Mouse (Mus musculus) neural tube, embryonic 12.5 days (tissue): ENCODE measurements around the gene Mitf. TPM values are rescaled to one million over a fixed set of nuclear protein-coding genes. Genes with fewer than 3 reads are reported as not detected.

Experiments used
- ATAC-seq: fragments of 200-750 bp; cut with Nextera tagmentation; 2 replicates; pipeline ENCODE4 v1.8.0; 2017; ENCODE audit warnings: low read depth, mild to moderate bottlenecking, moderate TSS enrichment, moderate library complexity; ENCODE audit not compliant: low FRiP score
- H3K27ac ChIP-seq: fragments of 300-500 bp; sonication (generic); 2 replicates; pipeline ENCODE4 v1.5.1; 2016
- H3K27me3 ChIP-seq: fragments of 300-500 bp; sonication (generic); replicated peaks from 2 replicates; pipeline ENCODE4 v1.6.1; 2016; ENCODE audit warnings: mild to moderate bottlenecking
- H3K36me3 ChIP-seq: fragments of 300-500 bp; sonication (generic); 2 replicates; pipeline ENCODE4 v1.6.1; 2016; ENCODE audit warnings: mild to moderate bottlenecking
- H3K4me1 ChIP-seq: fragments of 300-500 bp; sonication (generic); 2 replicates; pipeline ENCODE4 v1.6.1; 2016
- H3K4me2 ChIP-seq: fragments of 300-500 bp; sonication (generic); replicated peaks from 2 replicates; pipeline ENCODE4 v1.6.1; 2016; ENCODE audit warnings: mild to moderate bottlenecking
- H3K4me3 ChIP-seq: fragments of 300-500 bp; sonication (generic); 2 replicates; pipeline ENCODE4 v1.5.1; 2016
- H3K9ac ChIP-seq: fragments of 300-500 bp; sonication (generic); 2 replicates; pipeline ENCODE4 v1.6.1; 2016; ENCODE audit warnings: mild to moderate bottlenecking
- H3K9me3 ChIP-seq: fragments of 300-500 bp; sonication (generic); 2 replicates; pipeline ENCODE4 v1.6.1; 2016; ENCODE audit warnings: mild to moderate bottlenecking
- WGBS: fragments of 180-500 bp; shearing (Covaris S2); methylation state at CpG from one replicate; pipeline ENCODE4 v1.1.7; 2016; 5-methylcytosine and 5-hydroxymethylcytosine counted together
- polyA plus RNA-seq: library from polyadenylated mRNA; unstranded; fragments of >200 nt; fragmentation: Nextera tagmentation; extraction: Ambion mirVana; gene quantifications from 2 replicates; pipeline ENCODE4 v1.2.1, GENCODE M21; 2016

Gene Mitf
- polyA plus RNA-seq, 1 experiment from 2014 or later: 0.87 TPM

- no peak overlapping the region for H3K4me3 ChIP-seq
- no peak overlapping the region for H3K9ac ChIP-seq
- no peaks in the 10 kb centered on the region for H3K27me3 ChIP-seq
- no peak overlapping the region for H3K27ac ChIP-seq
- no peak overlapping the region for H3K4me2 ChIP-seq
- no peaks in the 10 kb centered on the region for H3K4me1 ChIP-seq
- H3K9me3 ChIP-seq: no peaks in the 10 kb centered on the region
- WGBS: 70% methylated on average over 1 of the region's 1 CpGs
- ATAC-seq: no peak
- no peaks in the 10 kb centered on the region for H3K36me3 ChIP-seq
These were observed 217.0 kb downstream of the Mitf start for GRCm38 (mm10) chr6:98023876-98024275.

GRCm38 (mm10) chr6:98038513-98038912, 231.7 kb downstream of the Mitf start:
- 37% methylated on average over 3 of the region's 3 CpGs for WGBS
- Histone ChIP-seq H3K27me3 (peaks cover 51% of the 10 kb centered on the region), H3K4me1 (no peaks in the 10 kb centered on the region), H3K9me3 (no peaks in the 10 kb centered on the region), H3K4me2 (no peak overlapping the region), H3K9ac (no peak overlapping the region), H3K27ac (no peak overlapping the region), H3K36me3 (no peaks in the 10 kb centered on the region), H3K4me3 (no peak overlapping the region)
- ATAC-seq: no peak; the same call in 1 of the 2 replicates

- Histone ChIP-seq H3K4me2 (no peak overlapping the region), H3K9ac (no peak overlapping the region), H3K4me1 (no peaks in the 10 kb centered on the region), H3K27me3 (peaks cover 43% of the 10 kb centered on the region), H3K9me3 (no peaks in the 10 kb centered on the region), H3K27ac (no peak overlapping the region), H3K36me3 (no peaks in the 10 kb centered on the region), H3K4me3 (no peak overlapping the region)
- ATAC-seq: no peak
- 89% methylated on average over 7 of the region's 7 CpGs for WGBS
These were observed 234.9 kb downstream of the Mitf start for GRCm38 (mm10) chr6:98041795-98042194.

GRCm38 (mm10) chr6:98046295-98047108, 239.7 kb downstream of the Mitf start:
- no peaks in the 10 kb centered on the region for H3K9me3 ChIP-seq
- H3K4me2 ChIP-seq: no peak overlapping the region
- no peak overlapping the region for H3K4me3 ChIP-seq
- no peak overlapping the region for H3K27ac ChIP-seq
- H3K36me3 ChIP-seq: no peaks in the 10 kb centered on the region
- H3K27me3 ChIP-seq: peaks cover 36% of the 10 kb centered on the region
- ATAC-seq: peak; percentile 67
- H3K9ac ChIP-seq: no peak overlapping the region
- 35% methylated on average over 11 of the region's 11 CpGs for WGBS
- H3K4me1 ChIP-seq: peaks cover 17% of the 10 kb centered on the region; the same call in 1 of the 2 replicates

- ATAC-seq: no peak
- WGBS: 64% methylated on average over 6 of the region's 6 CpGs
- Histone ChIP-seq H3K27ac (no peak overlapping the region), H3K4me1 (peaks cover 17% of the 10 kb centered on the region; the same call in 1 of the 2 replicates), H3K4me2 (no peak overlapping the region), H3K9ac (no peak overlapping the region), H3K36me3 (no peaks in the 10 kb centered on the region), H3K4me3 (no peak overlapping the region), H3K9me3 (no peaks in the 10 kb centered on the region), H3K27me3 (peaks cover 28% of the 10 kb centered on the region)
These were observed 240.9 kb downstream of the Mitf start for GRCm38 (mm10) chr6:98047741-98048140.

- ATAC-seq: peak; percentile 54; the same call in 1 of the 2 replicates
- Histone ChIP-seq H3K9ac (no peak overlapping the region), H3K9me3 (no peaks in the 10 kb centered on the region), H3K27me3 (peaks cover 17% of the 10 kb centered on the region), H3K36me3 (no peaks in the 10 kb centered on the region), H3K4me2 (no peak overlapping the region), H3K4me3 (no peak overlapping the region), H3K27ac (no peak overlapping the region), H3K4me1 (peaks cover 17% of the 10 kb centered on the region; the same call in 1 of the 2 replicates)
- WGBS: 20% methylated on average over 14 of the region's 14 CpGs
These were observed 242.0 kb downstream of the Mitf start for GRCm38 (mm10) chr6:98048671-98049438.

GRCm38 (mm10) chr6:98049551-98049950, 242.7 kb downstream of the Mitf start:
- WGBS: 25% methylated on average over 2 of the region's 2 CpGs
- Histone ChIP-seq H3K9ac (no peak overlapping the region), H3K4me3 (no peak overlapping the region), H3K36me3 (no peaks in the 10 kb centered on the region), H3K27ac (no peak overlapping the region), H3K4me1 (peaks cover 17% of the 10 kb centered on the region; the same call in 1 of the 2 replicates), H3K27me3 (peaks cover 11% of the 10 kb centered on the region), H3K9me3 (no peaks in the 10 kb centered on the region), H3K4me2 (no peak overlapping the region)
- no peak for ATAC-seq

GRCm38 (mm10) chr6:98061878-98062277, 255.0 kb downstream of the Mitf start:
- Histone ChIP-seq H3K4me3 (no peak overlapping the region), H3K36me3 (no peaks in the 10 kb centered on the region), H3K27me3 (no peaks in the 10 kb centered on the region), H3K9ac (no peak overlapping the region), H3K4me2 (no peak overlapping the region), H3K4me1 (no peaks in the 10 kb centered on the region), H3K9me3 (no peaks in the 10 kb centered on the region), H3K27ac (no peak overlapping the region)
- 90% methylated on average over 13 of the region's 13 CpGs for WGBS
- ATAC-seq: no peak

- H3K27ac ChIP-seq: no peak overlapping the region
- no peaks in the 10 kb centered on the region for H3K36me3 ChIP-seq
- no peaks in the 10 kb centered on the region for H3K4me1 ChIP-seq
- H3K4me2 ChIP-seq: no peak overlapping the region
- H3K4me3 ChIP-seq: no peak overlapping the region
- no peaks in the 10 kb centered on the region for H3K9me3 ChIP-seq
- H3K9ac ChIP-seq: no peak overlapping the region
- H3K27me3 ChIP-seq: no peaks in the 10 kb centered on the region
- no peak for ATAC-seq
- 31% methylated on average over 5 of the region's 5 CpGs for WGBS
These were observed 258.1 kb downstream of the Mitf start for GRCm38 (mm10) chr6:98064926-98065325.

GRCm38 (mm10) chr6:98066420-98066819, 259.6 kb downstream of the Mitf start:
- no peak overlapping the region for H3K27ac ChIP-seq
- H3K36me3 ChIP-seq: no peaks in the 10 kb centered on the region
- H3K27me3 ChIP-seq: no peaks in the 10 kb centered on the region
- H3K4me1 ChIP-seq: no peaks in the 10 kb centered on the region
- H3K9me3 ChIP-seq: no peaks in the 10 kb centered on the region
- no peak overlapping the region for H3K4me3 ChIP-seq
- ATAC-seq: no peak
- H3K4me2 ChIP-seq: no peak overlapping the region
- H3K9ac ChIP-seq: no peak overlapping the region
- 92% methylated on average over 4 of the region's 4 CpGs for WGBS
